Mouse (Mus musculus) E14TG2a.4 (cell line): ENCODE measurements around the gene Decr2.
"Not testable (repeated sequence)": the region's sequence is repeated elsewhere in the genome, so short reads cannot be mapped to it uniquely, and the experiment has no call there.

Experiments used
- H3K27me3 ChIP-seq: 2 replicates; pipeline ENCODE4 v1.6.1; 2014; ENCODE audit warnings: low read length, control low read depth; ENCODE audit not compliant: insufficient read depth
- H3K36me3 ChIP-seq: 2 replicates; pipeline ENCODE4 v1.6.1; 2014; ENCODE audit warnings: low read length, control low read depth; ENCODE audit not compliant: insufficient read depth
- H3K4me1 ChIP-seq: replicated peaks from 2 replicates; pipeline ENCODE4 v1.6.1; 2014; ENCODE audit warnings: low read depth, low read length, control low read depth
- H3K4me3 ChIP-seq: replicated peaks from 2 replicates; pipeline ENCODE4 v1.5.1; 2014; ENCODE audit warnings: mild to moderate bottlenecking, low read length
- H3K9me3 ChIP-seq: 2 replicates; pipeline ENCODE4 v1.6.1; 2014; ENCODE audit warnings: low read length, control low read depth
- CTCF ChIP-seq: conservative IDR thresholded peaks from 2 replicates; pipeline ENCODE4 v1.5.1; 2014; ENCODE audit warnings: low read length
- NANOG ChIP-seq: IDR thresholded peaks from 2 replicates; pipeline ENCODE4 v1.6.1; 2014; ENCODE audit warnings: borderline replicate concordance, low read length, mixed read lengths
- POU5F1 ChIP-seq: IDR thresholded peaks from 2 replicates; pipeline ENCODE4 v1.6.1; 2014; ENCODE audit warnings: low read length, borderline replicate concordance

Gene Decr2

DNA sequence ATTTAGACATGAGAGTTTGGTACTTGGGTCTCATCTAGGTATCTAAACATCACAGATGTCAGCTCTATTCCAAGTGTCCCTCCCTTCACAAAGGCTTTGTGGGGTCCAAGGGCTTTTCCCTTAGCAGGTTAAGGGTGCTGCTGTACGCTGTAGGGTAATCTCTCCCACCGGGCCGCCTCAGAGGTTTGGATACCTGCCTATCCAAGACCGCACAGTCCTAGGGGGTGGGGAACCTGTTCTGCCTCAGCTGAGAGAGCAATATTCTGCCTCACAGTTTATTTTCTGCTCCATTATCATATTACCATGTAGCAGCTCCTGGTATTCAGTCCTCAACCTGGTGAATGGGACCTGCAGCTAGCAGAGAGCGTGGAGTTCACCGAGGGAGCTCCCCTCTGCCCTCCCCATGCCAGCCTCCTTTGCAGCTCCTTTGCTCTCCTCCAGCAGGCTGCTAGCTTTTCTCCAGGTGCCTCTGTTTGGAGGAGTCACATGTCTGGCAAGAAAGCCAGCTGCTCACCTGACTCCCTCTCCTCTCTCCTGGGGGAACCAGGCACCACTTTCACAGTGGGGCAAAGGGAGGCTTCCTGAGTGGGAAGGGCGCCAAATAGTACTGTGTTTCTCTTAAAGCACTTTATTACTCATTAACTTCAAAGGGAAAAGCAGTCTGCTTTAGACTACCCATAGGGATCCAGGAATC is 25.2 kb upstream of the Decr2 start:
- Histone ChIP-seq H3K9me3 (no peaks in the 10 kb centered on the region), H3K27me3 (peaks cover 20% of the 10 kb centered on the region), H3K4me3 (peak overlapping the region; percentile 82), H3K4me1 (peaks cover 90% of the 10 kb centered on the region), H3K36me3 (peaks cover 53% of the 10 kb centered on the region)
- TF ChIP-seq CTCF (no peak), POU5F1 (no peak), NANOG (no peak)

DNA sequence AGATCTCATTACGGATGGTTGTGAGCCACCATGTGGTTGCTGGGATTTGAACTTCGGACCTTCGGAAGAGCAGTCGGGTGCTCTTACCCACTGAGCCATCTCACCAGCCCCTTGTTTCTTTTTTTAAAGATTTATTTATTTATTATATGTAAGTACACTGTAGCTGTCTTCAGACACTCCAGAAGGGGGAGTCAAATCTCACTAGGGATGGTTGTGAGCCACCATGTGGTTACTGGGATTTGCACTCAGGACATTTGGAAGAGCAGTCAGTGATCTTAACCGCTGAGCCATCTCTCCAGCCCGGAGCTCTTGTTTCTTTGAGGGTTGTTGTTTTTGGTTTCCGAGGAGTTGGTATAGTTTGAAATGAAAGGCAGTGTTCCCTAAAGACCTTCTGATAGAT is 24.3 kb upstream of the Decr2 start:
- Histone ChIP-seq H3K36me3 (peaks cover 44% of the 10 kb centered on the region), H3K27me3 (peaks cover 20% of the 10 kb centered on the region), H3K4me3 (peak overlapping the region; percentile 82), H3K4me1 (peaks cover 89% of the 10 kb centered on the region)
- not testable (repeated sequence) for H3K9me3 ChIP-seq

DNA sequence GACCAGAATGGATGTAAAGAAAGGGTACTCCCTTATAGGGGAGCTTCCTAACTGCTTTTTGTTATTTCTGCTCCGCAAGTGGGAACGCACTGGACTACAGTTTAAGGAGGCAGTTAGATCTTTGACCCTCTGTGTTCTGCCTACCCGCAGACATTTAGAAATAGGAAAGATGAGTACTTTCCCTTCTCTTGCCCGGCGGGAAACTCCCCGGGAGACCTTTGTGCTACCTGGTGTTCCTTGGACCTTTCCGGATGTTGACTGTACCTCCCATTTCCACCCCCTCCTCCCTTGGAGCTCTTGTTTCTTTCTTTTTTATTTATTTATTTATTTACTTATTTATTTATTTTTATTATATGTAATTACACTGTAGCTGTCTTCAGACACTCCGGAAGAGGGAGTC is 23.9 kb upstream of the Decr2 start:
- Histone ChIP-seq H3K36me3 (peaks cover 40% of the 10 kb centered on the region), H3K4me1 (peaks cover 89% of the 10 kb centered on the region), H3K4me3 (peak overlapping the region; percentile 82), H3K27me3 (peaks cover 20% of the 10 kb centered on the region), H3K9me3 (no peaks in the 10 kb centered on the region)
- TF ChIP-seq POU5F1 (no peak), NANOG (peak; percentile 34; the same call in 1 of the 2 replicates)

DNA sequence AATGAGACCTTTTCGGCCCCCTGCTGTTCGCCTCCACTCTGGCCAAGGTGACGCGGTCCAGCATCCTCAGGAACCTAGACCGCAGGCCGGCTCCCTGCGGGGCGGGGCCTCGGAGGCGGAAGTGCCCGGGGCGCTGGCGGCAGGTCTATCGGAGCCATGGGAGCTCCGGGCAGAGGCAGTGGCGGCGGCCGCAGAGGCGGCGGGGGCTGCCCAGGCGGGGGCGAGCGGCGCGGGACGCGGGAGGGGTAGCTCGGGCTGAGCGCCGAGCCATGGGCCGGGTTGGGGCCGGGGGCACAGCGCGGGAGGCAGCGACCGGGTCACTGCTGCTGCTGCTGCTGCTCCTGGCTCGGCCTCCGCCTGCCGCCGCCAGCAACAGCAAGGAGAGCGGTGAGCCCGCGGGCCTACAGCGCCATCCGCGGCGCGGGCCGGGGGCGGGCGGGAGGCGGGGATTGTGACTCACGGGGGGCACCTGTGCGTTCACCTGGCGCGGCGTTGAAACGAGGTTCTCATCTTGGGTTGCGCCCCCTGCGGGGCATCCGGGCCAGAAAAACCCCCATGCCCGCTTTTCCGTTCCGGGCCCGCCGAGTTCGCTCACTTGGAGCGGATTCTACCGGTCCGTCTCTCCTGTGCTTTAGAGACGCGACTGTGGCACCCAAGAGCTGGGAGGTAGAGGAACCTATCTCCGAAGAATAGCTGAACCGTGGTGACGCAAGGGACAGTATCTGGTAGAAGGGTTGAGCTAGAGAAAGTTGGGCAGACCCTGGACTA is 23.2 kb upstream of the Decr2 start, which contains the start of gene Tmem8:
Tmem8 (plus strand) TSS at position 119 of the 768 bp plus-strand sequence.
- Histone ChIP-seq H3K4me1 (peaks cover 88% of the 10 kb centered on the region), H3K27me3 (peaks cover 20% of the 10 kb centered on the region), H3K9me3 (no peaks in the 10 kb centered on the region), H3K36me3 (peaks cover 33% of the 10 kb centered on the region), H3K4me3 (peak within 1 kb of the TSS; percentile 82)
- TF ChIP-seq CTCF (no peak), POU5F1 (no peak), NANOG (no peak)

DNA sequence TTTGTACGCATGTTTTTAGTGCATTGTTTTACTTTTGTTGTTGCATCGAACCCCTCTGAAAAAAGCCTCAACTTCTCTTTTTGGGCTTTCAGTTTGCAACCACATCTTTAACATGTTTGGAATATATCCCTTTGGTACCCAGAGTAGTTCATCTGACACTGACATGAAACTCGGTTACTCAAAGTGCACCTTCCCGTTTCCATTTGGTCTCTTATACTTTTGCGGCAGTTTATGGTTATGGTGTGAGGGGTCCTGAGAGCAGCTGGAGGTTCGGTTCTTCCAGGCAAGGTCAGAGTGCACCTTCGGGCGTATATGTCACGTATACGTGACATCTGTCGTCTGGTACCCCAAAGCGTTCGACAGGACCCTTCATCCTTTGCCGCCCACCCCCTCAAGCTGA is 22.6 kb upstream of the Decr2 start:
- peak overlapping the region; percentile 82 for H3K4me3 ChIP-seq

DNA sequence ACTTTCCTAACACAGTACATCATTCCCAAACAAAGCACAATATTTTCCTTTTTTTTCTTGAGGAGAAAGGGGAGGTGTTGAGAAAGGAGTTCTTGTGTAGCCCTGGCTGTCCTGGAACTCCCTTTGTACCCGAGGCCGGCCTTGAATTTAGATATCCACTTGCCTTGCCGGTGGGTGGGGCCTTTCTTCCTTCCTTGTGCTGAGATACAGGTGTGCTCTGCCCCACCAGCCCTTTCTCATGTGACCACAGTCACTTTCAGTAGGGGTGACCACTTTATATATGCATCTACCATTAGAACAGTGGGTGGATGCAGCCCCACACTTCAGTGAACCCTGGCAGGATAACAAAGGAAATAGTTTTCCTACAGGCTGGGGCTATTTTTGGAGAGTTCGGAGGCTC is 21.6 kb upstream of the Decr2 start:
- Histone ChIP-seq H3K9me3 (no peaks in the 10 kb centered on the region), H3K4me3 (peak overlapping the region; percentile 66), H3K4me1 (peaks cover 72% of the 10 kb centered on the region), H3K27me3 (peaks cover 20% of the 10 kb centered on the region), H3K36me3 (peaks cover 17% of the 10 kb centered on the region)
- TF ChIP-seq POU5F1 (no peak), CTCF (no peak), NANOG (no peak)

More for the DNA sequence above, 22.6 kb upstream of the Decr2 start:
- Histone ChIP-seq H3K36me3 (peaks cover 27% of the 10 kb centered on the region), H3K9me3 (no peaks in the 10 kb centered on the region), H3K4me1 (peaks cover 82% of the 10 kb centered on the region), H3K27me3 (peaks cover 20% of the 10 kb centered on the region)
- no peak for TF ChIP-seq POU5F1
- no peak for TF ChIP-seq NANOG
- TF ChIP-seq CTCF, result no peak

DNA sequence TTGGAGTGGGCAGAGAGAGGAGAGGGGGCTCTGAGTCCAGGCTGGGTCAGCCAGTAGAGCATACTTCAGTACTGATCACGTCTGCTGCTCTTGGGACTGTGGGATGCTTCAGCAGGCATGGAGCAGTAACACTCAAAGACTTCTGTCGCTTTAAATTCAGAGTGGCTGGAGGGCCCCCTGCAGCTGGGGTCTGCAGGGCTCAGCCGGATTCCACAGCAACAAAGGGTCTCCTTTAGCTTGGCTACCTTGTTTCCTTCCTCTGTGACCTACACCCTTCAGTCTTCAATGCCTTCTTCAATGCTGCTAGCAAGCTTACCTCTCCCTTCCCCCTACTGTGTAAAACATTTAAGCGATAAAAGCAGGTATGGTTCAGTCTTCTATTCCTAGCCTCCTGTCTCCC is 20.9 kb upstream of the Decr2 start:
- peaks cover 70% of the 10 kb centered on the region for H3K4me1 ChIP-seq
- peaks cover 20% of the 10 kb centered on the region for H3K27me3 ChIP-seq
- TF ChIP-seq POU5F1 (no peak), NANOG (peak; percentile 32), CTCF (no peak)

DNA sequence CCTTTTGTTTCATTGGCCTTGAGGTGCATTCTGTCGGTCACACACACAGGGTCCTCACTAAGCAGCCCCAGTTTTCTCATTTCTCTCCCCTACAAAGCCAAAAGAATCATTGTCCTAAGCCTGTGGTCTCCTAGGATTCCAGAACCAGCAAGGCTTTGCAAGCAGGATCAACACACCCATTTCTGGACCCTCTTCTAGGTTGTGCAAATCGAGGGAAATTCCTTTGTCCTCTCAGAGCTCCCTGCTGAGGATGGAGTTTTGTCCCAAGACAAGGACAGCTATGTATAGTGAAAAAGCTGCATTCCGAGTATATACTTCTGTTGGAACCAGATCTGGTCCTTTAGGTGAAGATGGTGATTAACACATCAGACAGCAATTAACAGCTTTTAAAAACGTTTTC is 20.0 kb upstream of the Decr2 start:
- TF ChIP-seq NANOG, result peak; percentile 36; the same call in 1 of the 2 replicates
- no peak for TF ChIP-seq POU5F1
- no peaks in the 10 kb centered on the region for H3K9me3 ChIP-seq
- H3K36me3 ChIP-seq, result peaks cover 4% of the 10 kb centered on the region

More for the DNA sequence above, 20.9 kb upstream of the Decr2 start:
- no peaks in the 10 kb centered on the region for H3K9me3 ChIP-seq
- peaks cover 13% of the 10 kb centered on the region for H3K36me3 ChIP-seq
- H3K4me3 ChIP-seq, result peak overlapping the region; percentile 66

More for the DNA sequence above, 20.0 kb upstream of the Decr2 start:
- H3K4me3 ChIP-seq, result peak overlapping the region; percentile 66; the same call in 1 of the 2 replicates
- H3K4me1 ChIP-seq, result peaks cover 68% of the 10 kb centered on the region
- H3K27me3 ChIP-seq, result peaks cover 12% of the 10 kb centered on the region
